Mouse (Mus musculus) liver, embryonic 12.5 days (tissue): ENCODE results near the gene Taar7f. TPM values are rescaled to one million over a fixed set of nuclear protein-coding genes. Genes with fewer than 3 reads are reported as not detected.
A peak's percentile ranks its signal among the peaks of the same experiment; 100 is the strongest.
"Not testable (repeated sequence)": the region's sequence is repeated elsewhere in the genome, so short reads cannot be mapped to it uniquely, and the experiment has no call there.

Experiments used
- ATAC-seq: fragments of 200-750 bp; cut with Nextera tagmentation; 2 replicates; pipeline ENCODE4 v1.8.0; 2017; ENCODE audit warnings: moderate number of reproducible peaks, mild to moderate bottlenecking, moderate library complexity
- H3K27ac ChIP-seq: fragments of 300-500 bp; sonication (generic); 2 replicates; pipeline ENCODE4 v1.5.1; 2016; ENCODE audit warnings: mild to moderate bottlenecking
- H3K27me3 ChIP-seq: fragments of 300-500 bp; sonication (generic); replicated peaks from 2 replicates; pipeline ENCODE4 v1.6.1; 2016; ENCODE audit warnings: mild to moderate bottlenecking, moderate library complexity
- H3K36me3 ChIP-seq: fragments of 300-500 bp; sonication (generic); 2 replicates; pipeline ENCODE4 v1.6.1; 2016; ENCODE audit warnings: mild to moderate bottlenecking, moderate library complexity
- H3K4me1 ChIP-seq: fragments of 300-500 bp; sonication (generic); 2 replicates; pipeline ENCODE4 v1.6.1; 2016
- H3K4me2 ChIP-seq: fragments of 300-500 bp; sonication (generic); 2 replicates; pipeline ENCODE4 v1.6.1; 2016; ENCODE audit warnings: mild to moderate bottlenecking, moderate library complexity
- H3K4me3 ChIP-seq: fragments of 300-500 bp; sonication (generic); 2 replicates; pipeline ENCODE4 v1.5.1; 2016; ENCODE audit warnings: mild to moderate bottlenecking, moderate library complexity
- H3K9ac ChIP-seq: fragments of 300-500 bp; sonication (generic); 2 replicates; pipeline ENCODE4 v1.6.1; 2016; ENCODE audit warnings: mild to moderate bottlenecking, moderate library complexity
- H3K9me3 ChIP-seq: fragments of 300-500 bp; sonication (generic); replicated peaks from 2 replicates; pipeline ENCODE4 v1.6.1; 2016; ENCODE audit warnings: mild to moderate bottlenecking, moderate library complexity
- WGBS: fragments of 180-500 bp; shearing (Covaris S2); methylation state at CpG from one replicate; pipeline ENCODE4 v1.1.7; 2016; ENCODE audit not compliant: insufficient replicate concordance; 5-methylcytosine and 5-hydroxymethylcytosine counted together
- polyA plus RNA-seq: library from polyadenylated mRNA; unstranded; fragments of >200 nt; fragmentation: Nextera tagmentation; extraction: Ambion mirVana; gene quantifications from 2 replicates; pipeline ENCODE4 v1.2.1, GENCODE M21; 2016

Gene Taar7f
- polyA plus RNA-seq, 1 experiment from 2014 or later, result not detected

- not testable (repeated sequence) for H3K9ac ChIP-seq, H3K4me1 ChIP-seq, H3K4me2 ChIP-seq, ATAC-seq, H3K27me3 ChIP-seq, H3K4me3 ChIP-seq, H3K36me3 ChIP-seq, H3K9me3 ChIP-seq, H3K27ac ChIP-seq
- 58% methylated on average over 2 of the region's 4 CpGs for WGBS
Measured at GRCm38 (mm10) chr10:24076200-24076599, 26.9 kb downstream of the Taar7f start, which contains the start of gene Taar8a. Gene Taar8a, plus strand, starts transcription at chr10:24076500.

GRCm38 (mm10) chr10:24080166-24080565 lies 30.9 kb downstream of the Taar7f start:
- Histone ChIP-seq H3K9ac (no peak overlapping the region), H3K4me1 (no peaks in the 10 kb centered on the region), H3K27ac (no peak overlapping the region), H3K9me3 (no peaks in the 10 kb centered on the region), H3K4me3 (no peak overlapping the region), H3K27me3 (no peaks in the 10 kb centered on the region), H3K36me3 (no peaks in the 10 kb centered on the region), H3K4me2 (no peak overlapping the region)
- WGBS, result 28% methylated on average over 3 of the region's 3 CpGs
- ATAC-seq, result no peak

- no peaks in the 10 kb centered on the region; the same call in 1 of the 2 replicates for H3K4me1 ChIP-seq
Measured at GRCm38 (mm10) chr10:24085936-24086335, 36.6 kb downstream of the Taar7f start.

DNA sequence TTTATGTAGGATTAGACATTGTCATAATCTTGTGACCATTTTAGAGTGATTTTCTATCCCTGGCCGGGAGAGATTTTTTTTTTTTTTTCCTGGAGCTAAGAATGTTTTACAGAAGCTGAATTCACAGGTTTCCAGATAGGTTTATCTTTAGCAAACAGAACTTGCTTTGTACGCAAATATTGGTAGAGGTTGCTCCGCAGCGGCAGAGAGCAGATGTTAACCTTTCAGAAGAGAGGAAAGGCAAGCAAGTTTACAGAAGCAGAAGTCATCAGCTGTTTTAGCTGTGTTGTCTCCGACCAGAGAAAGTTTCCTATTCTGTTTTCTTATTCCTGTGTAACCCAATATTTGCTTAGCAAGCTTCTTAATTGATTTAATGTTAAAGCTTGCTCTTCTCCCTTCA lies 37.2 kb downstream of the Taar7f start:
- no peak for ATAC-seq
- Histone ChIP-seq H3K27ac (no peak overlapping the region), H3K9ac (no peak overlapping the region), H3K4me2 (no peak overlapping the region), H3K27me3 (no peaks in the 10 kb centered on the region), H3K4me3 (no peak overlapping the region), H3K9me3 (no peaks in the 10 kb centered on the region), H3K36me3 (no peaks in the 10 kb centered on the region), H3K4me1 (no peaks in the 10 kb centered on the region; the same call in 1 of the 2 replicates)
- WGBS, result 37% methylated on average over 5 of the region's 5 CpGs

More at GRCm38 (mm10) chr10:24085936-24086335, 36.6 kb downstream of the Taar7f start:
- no peak overlapping the region for H3K9ac ChIP-seq
- WGBS, result 57% methylated on average over 5 of the region's 5 CpGs
- no peak for ATAC-seq
- no peaks in the 10 kb centered on the region for H3K9me3 ChIP-seq
- no peak overlapping the region for H3K4me3 ChIP-seq
- no peaks in the 10 kb centered on the region for H3K36me3 ChIP-seq
- no peak overlapping the region for H3K27ac ChIP-seq
- H3K27me3 ChIP-seq, result no peaks in the 10 kb centered on the region
- no peak overlapping the region for H3K4me2 ChIP-seq

DNA sequence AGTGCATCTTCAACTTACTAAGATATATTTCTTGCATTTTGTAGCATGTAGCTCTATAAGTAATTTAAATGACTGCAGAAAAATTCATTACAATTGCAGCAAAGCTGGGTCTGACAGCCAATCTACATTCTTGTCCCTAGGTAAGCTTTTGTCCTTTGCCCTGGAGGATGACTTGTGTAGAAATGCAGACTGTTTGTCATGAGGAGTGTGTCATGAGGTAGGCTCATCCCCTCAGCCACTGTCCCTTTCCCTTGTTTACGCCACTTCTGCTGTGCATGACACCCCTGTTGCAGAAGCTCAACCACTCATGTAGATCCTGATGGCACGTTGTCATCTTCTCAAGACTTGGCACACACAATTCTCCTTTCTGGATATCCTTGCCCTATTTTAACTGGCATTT lies 37.9 kb downstream of the Taar7f start:
- Histone ChIP-seq H3K4me3 (no peak overlapping the region), H3K27ac (no peak overlapping the region), H3K36me3 (no peaks in the 10 kb centered on the region), H3K9me3 (no peaks in the 10 kb centered on the region), H3K4me2 (no peak overlapping the region), H3K4me1 (no peaks in the 10 kb centered on the region; the same call in 1 of the 2 replicates), H3K27me3 (no peaks in the 10 kb centered on the region), H3K9ac (no peak overlapping the region)
- 58% methylated on average over 2 of the region's 2 CpGs for WGBS
- no peak for ATAC-seq

DNA sequence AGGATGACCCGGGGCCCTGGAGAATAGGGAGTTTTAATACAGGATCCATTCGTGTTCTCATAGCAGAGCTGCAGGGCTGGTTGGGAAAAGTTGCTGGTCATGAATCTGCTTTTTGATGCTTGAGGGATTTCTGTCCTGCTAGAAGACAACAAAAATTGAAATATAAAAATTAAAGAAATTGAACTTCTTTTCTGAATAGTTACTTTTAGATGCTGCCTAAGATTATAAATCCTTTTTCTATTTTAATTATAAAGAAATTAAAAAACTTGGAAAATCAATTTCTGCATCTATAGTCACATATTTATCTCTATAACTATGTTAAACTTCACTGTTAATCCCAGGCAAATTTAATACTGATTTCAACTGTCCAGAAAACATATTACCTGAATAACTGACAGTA lies 42.9 kb downstream of the Taar7f start, which contains the start of gene Taar8b:
Gene Taar8b (minus strand): TSS at position 101 of the 400 bp plus-strand sequence.
- no peaks in the 10 kb centered on the region for H3K27me3 ChIP-seq
- no peaks in the 10 kb centered on the region for H3K36me3 ChIP-seq
- no peak within 1 kb of the TSS for H3K9ac ChIP-seq
- no peaks in the 10 kb centered on the region for H3K4me1 ChIP-seq
- H3K4me3 ChIP-seq, result no peak within 1 kb of the TSS
- H3K9me3 ChIP-seq, result no peaks in the 10 kb centered on the region
- no peak within 1 kb of the TSS for H3K27ac ChIP-seq
- ATAC-seq, result no peak
- no peak within 1 kb of the TSS for H3K4me2 ChIP-seq
- 51% methylated on average over 2 of the region's 2 CpGs for WGBS

DNA sequence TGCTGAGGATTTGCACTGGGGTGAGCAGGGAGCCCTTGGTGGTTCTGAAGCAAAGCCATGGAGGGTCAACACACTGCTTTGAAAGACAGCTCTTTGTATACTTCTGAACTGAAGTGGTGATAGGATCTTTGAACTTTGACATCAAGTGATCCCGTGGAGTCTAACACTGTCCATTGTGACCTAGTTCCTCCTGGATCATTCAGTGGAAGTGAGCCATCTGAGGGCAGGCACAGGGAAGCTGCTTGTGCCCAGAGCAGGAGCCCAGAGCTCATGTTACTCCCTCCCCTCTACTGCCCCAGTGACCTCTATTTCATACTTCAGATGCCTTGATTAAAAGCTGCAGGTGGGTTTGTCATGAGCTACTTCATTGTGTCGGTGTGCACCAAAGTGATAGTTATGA lies 47.7 kb downstream of the Taar7f start:
- WGBS, result 58% methylated on average over 2 of the region's 2 CpGs
- H3K27me3 ChIP-seq, H3K36me3 ChIP-seq, H3K4me3 ChIP-seq, H3K9me3 ChIP-seq, H3K4me2 ChIP-seq, H3K4me1 ChIP-seq, H3K27ac ChIP-seq, H3K9ac ChIP-seq: not testable (repeated sequence)
- ATAC-seq, result peak; percentile 47; the same call in 1 of the 2 replicates

Other genes with a start within 250 kb of the Taar7f start
- gene Vnn3, start 198.0 kb upstream of the Taar7f start, polyA plus RNA-seq, result 0.07 TPM in 1 of 2 replicates, not detected in the other
- 0.94 and 1.1 TPM in 2 replicates for gene Vnn1, start 154.8 kb upstream of the Taar7f start, polyA plus RNA-seq
- not detected in 2 replicates for gene Taar1, start 129.2 kb upstream of the Taar7f start, polyA plus RNA-seq
- gene Taar2, start 110.9 kb upstream of the Taar7f start, polyA plus RNA-seq, result not detected in 2 replicates
- gene Taar3, start 100.0 kb upstream of the Taar7f start, polyA plus RNA-seq, result not detected in 2 replicates
- gene Taar4, start 89.0 kb upstream of the Taar7f start, polyA plus RNA-seq, result not detected in 2 replicates
- not detected in 2 replicates for gene Taar5, start 78.8 kb upstream of the Taar7f start, polyA plus RNA-seq
- not detected in 2 replicates for gene Taar6, start 63.9 kb upstream of the Taar7f start, polyA plus RNA-seq
- gene Taar7a, start 56.0 kb upstream of the Taar7f start, polyA plus RNA-seq, result not detected in 2 replicates
- not detected in 2 replicates for gene Taar7b, start 49.6 kb upstream of the Taar7f start, polyA plus RNA-seq
- not detected in 2 replicates for gene Taar7d, start 22.3 kb upstream of the Taar7f start, polyA plus RNA-seq
- not detected in 2 replicates for gene Taar7e, start 11.9 kb upstream of the Taar7f start, polyA plus RNA-seq
- gene Taar8a, start 27.0 kb downstream of the Taar7f start, polyA plus RNA-seq, result not detected in 2 replicates
- not detected in 2 replicates for gene Taar8b, start 42.8 kb downstream of the Taar7f start, polyA plus RNA-seq
- gene Taar8c, start 52.4 kb downstream of the Taar7f start, polyA plus RNA-seq, result not detected in 2 replicates
- gene Taar9, start 60.0 kb downstream of the Taar7f start, polyA plus RNA-seq, result not detected in 2 replicates
- gene Stx7, start 99.8 kb downstream of the Taar7f start, polyA plus RNA-seq, result 34.0 TPM in 2 replicates
- 1.0 and 1.1 TPM in 2 replicates for gene Moxd1, start 174.0 kb downstream of the Taar7f start, polyA plus RNA-seq